Mouse (Mus musculus): Measurements from ENCODE around the gene Dixdc1.

DNA sequence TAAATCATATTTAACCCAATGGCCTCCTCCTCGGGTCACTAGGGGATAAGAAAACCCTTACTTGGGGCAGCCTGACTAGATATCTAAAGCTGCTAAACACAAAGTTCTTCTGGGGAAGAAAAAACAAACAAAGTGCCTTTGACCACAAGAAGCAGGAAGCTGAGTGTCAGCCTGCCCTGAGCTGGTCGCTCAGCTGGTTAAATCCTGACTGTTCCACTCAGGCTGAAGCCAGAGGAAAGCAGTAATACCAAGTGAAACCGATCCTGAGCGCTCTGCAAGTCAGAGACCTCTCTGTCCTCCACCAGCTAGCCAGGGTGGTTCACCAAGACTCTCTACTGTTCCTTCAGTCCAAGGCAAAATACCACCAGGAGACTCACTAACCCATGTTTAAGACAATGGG lies 9.7 kb downstream of the Dixdc1 start:
- no peak for TF ChIP-seq CTCF (IDR thresholded peaks at IDR 0.05; ENCODE audit: low read depth, low read length)
- TF ChIP-seq POLR2A (IDR thresholded peaks at IDR 0.05; ENCODE audit: insufficient read depth, low read length) = no peak
- no peak for TF ChIP-seq EP300 (IDR thresholded peaks at IDR 0.05; ENCODE audit: insufficient read depth, low read depth, low read length)
